Mouse (Mus musculus) mesoderm, embryonic 11.5 days (tissue): ENCODE measurements around the gene Gse1.

ENCODE experiments used
- DNase-seq: peaks from one replicate; pipeline ENCODE4 v3.0.0-alpha.2; 2012; ENCODE audit warnings: low read depth, low spot score

Gene Gse1

DNA sequence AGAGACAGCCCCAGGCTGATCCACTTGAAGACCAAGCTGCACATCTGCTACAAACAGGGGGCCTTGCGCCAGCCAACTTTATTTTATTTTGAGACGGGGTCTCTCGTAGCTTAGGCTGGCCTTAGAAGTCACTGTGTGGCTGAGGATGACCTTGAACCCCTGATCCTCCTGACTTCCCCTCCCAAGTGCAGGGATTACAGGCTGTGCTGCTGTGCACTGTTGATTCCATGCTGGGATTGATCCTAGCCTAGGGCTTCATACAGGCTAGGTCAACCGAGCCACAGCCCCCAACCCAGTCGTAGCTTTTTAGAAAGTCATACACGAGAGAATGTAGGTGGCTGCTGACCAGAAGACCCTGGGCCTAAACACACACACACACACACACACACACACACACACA, 284.9 kb downstream of the Gse1 start:
- DNase-seq, result no peak

DNA sequence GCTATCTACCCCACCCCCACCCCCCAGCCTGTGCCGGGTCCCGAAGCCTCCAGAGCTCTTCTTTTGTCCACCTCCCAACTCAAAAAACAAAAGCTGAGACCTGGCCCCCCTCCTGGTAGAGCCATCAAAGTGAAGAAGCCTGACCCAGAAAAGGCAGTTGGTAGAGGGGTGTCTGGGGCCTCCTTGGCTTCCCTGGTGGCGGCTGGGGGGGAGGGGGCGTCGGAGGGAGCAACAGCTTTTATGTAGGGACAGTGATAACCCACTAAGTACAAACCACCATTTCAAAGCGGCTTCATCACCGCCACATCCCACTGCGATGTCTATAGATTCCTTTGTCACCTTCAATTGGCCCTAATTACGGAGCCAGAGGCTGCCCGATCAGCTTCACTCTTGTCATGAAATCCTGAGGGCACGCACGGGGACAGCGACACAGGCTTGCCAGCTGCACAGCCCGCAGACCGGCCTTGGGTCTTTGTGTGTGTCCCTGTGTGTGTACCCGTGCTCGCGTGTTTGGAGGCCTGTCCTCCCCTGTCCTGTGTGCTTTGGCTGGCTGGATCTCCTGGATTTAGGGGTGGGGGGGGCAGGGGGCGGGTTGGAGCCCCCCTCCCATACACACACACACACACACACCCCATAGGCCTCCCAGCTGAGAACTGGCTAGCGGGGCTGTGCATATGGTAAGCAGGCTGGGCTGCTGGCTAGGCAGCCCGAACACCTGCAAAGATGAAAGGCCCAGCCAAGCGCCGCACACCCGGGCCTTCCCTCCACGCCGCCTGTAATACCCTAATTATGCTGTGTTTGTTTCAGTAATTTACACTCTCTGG, 285.6 kb downstream of the Gse1 start:
- no peak for DNase-seq

- no peak for DNase-seq
Measured at GRCm38 (mm10) chr8:120515214-120515613, 287.0 kb downstream of the Gse1 start.

GRCm38 (mm10) chr8:120515650-120516049, 287.4 kb downstream of the Gse1 start:
- DNase-seq, result no peak

DNA sequence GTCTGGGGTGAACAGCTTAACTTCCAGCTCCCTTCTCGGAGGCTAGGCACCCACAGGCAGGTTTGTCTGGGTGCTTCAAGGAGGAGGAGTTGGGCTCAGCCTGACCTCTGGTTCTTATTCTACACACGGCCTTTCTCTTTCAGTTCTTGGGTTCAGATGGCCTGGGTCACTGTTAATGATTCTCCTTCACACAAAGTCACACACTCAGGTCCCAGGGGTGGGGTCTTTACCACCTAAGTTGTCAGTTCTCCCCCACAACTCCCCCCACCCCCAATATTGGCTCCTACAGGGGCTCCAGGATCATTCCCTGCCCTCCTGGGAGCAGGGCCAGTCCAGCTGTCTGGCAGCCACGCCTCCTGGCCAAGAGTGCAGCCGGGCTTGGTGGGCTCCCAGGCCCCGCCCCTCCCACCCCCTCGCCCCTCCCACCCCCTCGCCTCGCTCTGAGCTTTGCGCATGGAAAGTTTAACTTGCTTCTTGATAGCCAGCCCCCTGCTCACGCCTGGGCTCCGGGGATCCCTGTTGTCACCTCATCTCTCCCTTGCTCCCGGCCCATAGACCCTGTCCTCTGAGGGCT, 288.0 kb downstream of the Gse1 start:
- no peak for DNase-seq

- DNase-seq, result no peak
Measured at GRCm38 (mm10) chr8:120517666-120518410, 289.6 kb downstream of the Gse1 start.

DNA sequence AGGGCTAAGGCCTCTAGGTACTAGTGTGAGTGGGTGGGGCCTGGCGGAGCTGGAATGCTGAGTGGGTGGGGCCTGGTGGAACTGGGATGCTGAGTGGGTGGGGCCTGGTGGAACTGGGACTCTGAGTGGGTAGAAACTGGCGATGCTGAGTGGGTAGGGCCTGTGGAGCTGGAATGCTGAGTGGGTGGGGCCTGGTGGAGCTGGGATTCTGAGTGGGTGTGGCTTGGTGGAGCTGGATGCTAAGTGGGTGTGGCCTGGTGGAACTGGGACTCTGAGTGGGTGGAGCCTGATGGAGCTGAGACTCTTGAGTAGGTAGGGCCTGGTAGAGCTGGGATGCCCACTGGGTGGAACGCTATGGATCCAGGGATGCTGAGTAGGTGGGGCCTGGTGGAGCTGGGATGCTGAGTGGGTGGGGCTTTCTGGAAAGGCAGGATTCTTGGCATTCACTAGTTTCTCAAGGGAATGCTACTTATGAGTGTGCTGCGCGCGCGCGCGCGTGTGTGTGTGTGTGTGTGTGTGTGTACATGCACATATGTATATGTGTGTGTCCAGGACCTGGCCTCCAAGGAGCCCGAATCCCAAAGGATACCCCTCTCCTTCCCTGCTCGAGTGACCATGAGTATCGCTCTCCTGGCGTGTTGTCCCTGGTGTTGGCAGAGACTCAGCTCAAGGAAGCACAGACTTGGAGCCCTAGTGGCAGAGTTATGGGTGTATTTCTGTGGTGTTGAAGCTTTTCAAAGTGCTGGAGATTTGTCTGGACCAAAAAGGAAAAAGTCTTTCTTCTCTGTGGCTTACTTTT, 290.7 kb downstream of the Gse1 start:
- DNase-seq, result no peak

- DNase-seq, result no peak
Measured at GRCm38 (mm10) chr8:120520287-120520686, 292.0 kb downstream of the Gse1 start.

GRCm38 (mm10) chr8:120520707-120521590, 292.7 kb downstream of the Gse1 start:
- no peak for DNase-seq

- DNase-seq, result no peak
Measured at GRCm38 (mm10) chr8:120521591-120521965, 293.3 kb downstream of the Gse1 start.

DNA sequence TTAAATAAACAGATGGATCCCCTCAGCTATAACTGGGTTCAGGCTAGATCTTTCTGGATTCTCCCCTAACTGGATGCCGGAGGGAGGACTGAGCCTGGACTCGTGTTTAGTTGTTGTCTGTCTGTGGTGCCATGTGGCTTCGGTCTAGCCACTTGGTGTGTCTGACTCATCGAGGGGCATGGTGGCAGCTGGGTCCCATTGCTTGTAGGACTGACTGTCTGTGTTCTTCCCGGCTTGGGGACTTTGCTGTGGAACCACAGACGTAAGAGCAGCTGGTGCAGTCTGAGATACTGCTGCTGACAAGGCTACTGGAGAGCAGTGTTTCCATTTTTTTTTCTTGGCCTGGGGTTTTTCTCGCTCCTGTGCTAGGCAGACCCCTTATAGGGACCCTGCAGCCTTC, 295.4 kb downstream of the Gse1 start:
- no peak for DNase-seq

- no peak for DNase-seq
Measured at GRCm38 (mm10) chr8:120525135-120525534, 296.9 kb downstream of the Gse1 start.

DNA sequence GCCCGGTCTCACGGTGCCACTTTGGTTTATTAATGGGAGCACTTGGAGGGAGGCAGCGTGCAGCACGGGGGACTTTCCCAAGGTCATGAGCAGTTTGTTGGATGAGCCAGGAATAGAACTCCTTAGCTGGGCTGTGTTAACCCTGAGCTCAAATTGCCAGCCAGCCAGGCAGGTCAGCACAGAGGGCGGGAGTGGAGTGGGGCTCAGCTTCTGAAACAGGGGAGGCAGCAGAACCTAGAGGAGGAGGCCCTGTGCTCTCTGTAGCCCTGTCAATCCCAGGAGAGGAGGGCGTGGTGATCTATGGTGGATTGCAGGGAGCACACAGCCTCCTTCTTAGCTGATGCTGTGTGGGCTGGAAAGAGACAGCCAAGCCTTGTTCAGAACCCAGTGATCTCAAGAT, 297.6 kb downstream of the Gse1 start:
- DNase-seq, result no peak

- DNase-seq, result no peak
Measured at GRCm38 (mm10) chr8:120526577-120526976, 298.3 kb downstream of the Gse1 start.

- no peak for DNase-seq
Measured at GRCm38 (mm10) chr8:120528332-120528731, 300.1 kb downstream of the Gse1 start.

- DNase-seq, result no peak
Measured at GRCm38 (mm10) chr8:120529226-120529625, 301.0 kb downstream of the Gse1 start.

GRCm38 (mm10) chr8:120530954-120531656, 302.8 kb downstream of the Gse1 start:
- no peak for DNase-seq

GRCm38 (mm10) chr8:120531775-120532516, 303.7 kb downstream of the Gse1 start:
- no peak for DNase-seq

- no peak for DNase-seq
Measured at GRCm38 (mm10) chr8:120532517-120533215, 304.4 kb downstream of the Gse1 start.
